Mouse (Mus musculus) embryonic fibroblast, embryonic 13.5 days (primary cell): ENCODE measurements around the gene Tnk2.

ENCODE experiments used
- CTCF ChIP-seq: IDR thresholded peaks from 2 replicates; pipeline ENCODE4 v1.5.1; 2011; ENCODE audit warnings: mild to moderate bottlenecking, control low read depth, low read length, moderate library complexity, borderline replicate concordance; ENCODE audit not compliant: insufficient read depth
- POLR2A ChIP-seq: IDR thresholded peaks from 2 replicates; pipeline ENCODE4 v1.6.1; 2011; ENCODE audit warnings: low read depth, mild to moderate bottlenecking, control low read depth, low read length, moderate library complexity

- TF ChIP-seq CTCF (no peak), POLR2A (no peak)
Observed at GRCm38 (mm10) chr16:32677040-32677700, 33.5 kb downstream of the Tnk2 start.
